Mouse (Mus musculus): ENCODE data around the gene Gls2. TPM values are rescaled to one million over a fixed set of nuclear protein-coding genes. Genes with fewer than 3 reads are reported as not detected.
A peak's percentile ranks its signal among the peaks of the same experiment; 100 is the strongest.

Gls2 gene
- total RNA-seq, 2 experiments from 2014 or later, result 5.9 to 7.9 TPM

- intact Hi-C loops (cut with DNase I), result no loop called here
- DNase-seq, result no peak
Measured at GRCm38 (mm10) chr10:128227592-128227991, 33.3 kb downstream of the Gls2 start.

GRCm38 (mm10) chr10:128228009-128228408 is 33.8 kb downstream of the Gls2 start:
- no peak for DNase-seq
- intact Hi-C loops (cut with DNase I), result no loop called here

- no peak for DNase-seq
- intact Hi-C loops (cut with DNase I), result no loop called here
Measured at GRCm38 (mm10) chr10:128230582-128230981, 36.3 kb downstream of the Gls2 start.

- intact Hi-C loops (cut with DNase I), result no loop called here
- DNase-seq, result no peak
Measured at GRCm38 (mm10) chr10:128231146-128231545, 36.9 kb downstream of the Gls2 start.

GRCm38 (mm10) chr10:128231697-128232419 is 37.6 kb downstream of the Gls2 start, which contains the start of gene Timeless:
Timeless (plus strand) TSS chr10:128232065.
- DNase-seq, result peak; percentile 88
- intact Hi-C loops (cut with DNase I), result no loop called here

GRCm38 (mm10) chr10:128232420-128232985 is 38.2 kb downstream of the Gls2 start:
- intact Hi-C loops (cut with DNase I), result no loop called here

GRCm38 (mm10) chr10:128236321-128236720 is 42.1 kb downstream of the Gls2 start:
- intact Hi-C loops (cut with DNase I), result no loop called here

More at GRCm38 (mm10) chr10:128232420-128232985, 38.2 kb downstream of the Gls2 start:
- DNase-seq, result peak; percentile 36

GRCm38 (mm10) chr10:128237807-128238480 is 43.7 kb downstream of the Gls2 start:
- peak; percentile 40 for DNase-seq
- intact Hi-C loops (cut with DNase I), result no loop called here

More at GRCm38 (mm10) chr10:128236321-128236720, 42.1 kb downstream of the Gls2 start:
- no peak for DNase-seq

GRCm38 (mm10) chr10:128239140-128239539 is 44.9 kb downstream of the Gls2 start:
- DNase-seq, result no peak
- intact Hi-C loops (cut with DNase I), result no loop called here

- no peak for DNase-seq
- intact Hi-C loops (cut with DNase I), result no loop called here
Measured at GRCm38 (mm10) chr10:128240131-128240530, 45.9 kb downstream of the Gls2 start.

GRCm38 (mm10) chr10:128243252-128243651 is 49.0 kb downstream of the Gls2 start:
- intact Hi-C loops (cut with DNase I), result no loop called here
- no peak for DNase-seq

- intact Hi-C loops (cut with DNase I), result no loop called here
- DNase-seq, result no peak
Measured at GRCm38 (mm10) chr10:128244121-128244520, 49.9 kb downstream of the Gls2 start.

GRCm38 (mm10) chr10:128247020-128247732 is 52.9 kb downstream of the Gls2 start:
- intact Hi-C loops (cut with DNase I), result no loop called here
- DNase-seq, result no peak

- intact Hi-C loops (cut with DNase I), result no loop called here
- no peak for DNase-seq
Measured at GRCm38 (mm10) chr10:128250565-128250964, 56.3 kb downstream of the Gls2 start.

- no peak for DNase-seq
- intact Hi-C loops (cut with DNase I), result no loop called here
Measured at GRCm38 (mm10) chr10:128253677-128254255, 59.5 kb downstream of the Gls2 start, which contains the start of gene Apon. Apon (plus strand) TSS chr10:128254096.

GRCm38 (mm10) chr10:128255925-128256324 is 61.7 kb downstream of the Gls2 start:
- intact Hi-C loops (cut with DNase I), result no loop called here

GRCm38 (mm10) chr10:128256328-128256727 is 62.1 kb downstream of the Gls2 start:
- intact Hi-C loops (cut with DNase I), result no loop called here
- no peak for DNase-seq

More at GRCm38 (mm10) chr10:128255925-128256324, 61.7 kb downstream of the Gls2 start:
- DNase-seq, result no peak

GRCm38 (mm10) chr10:128258953-128259352 is 64.7 kb downstream of the Gls2 start:
- no peak for DNase-seq
- intact Hi-C loops (cut with DNase I), result no loop called here
